Mouse (Mus musculus): ENCODE results near the gene Srrm4.

The Srrm4 gene

DNA sequence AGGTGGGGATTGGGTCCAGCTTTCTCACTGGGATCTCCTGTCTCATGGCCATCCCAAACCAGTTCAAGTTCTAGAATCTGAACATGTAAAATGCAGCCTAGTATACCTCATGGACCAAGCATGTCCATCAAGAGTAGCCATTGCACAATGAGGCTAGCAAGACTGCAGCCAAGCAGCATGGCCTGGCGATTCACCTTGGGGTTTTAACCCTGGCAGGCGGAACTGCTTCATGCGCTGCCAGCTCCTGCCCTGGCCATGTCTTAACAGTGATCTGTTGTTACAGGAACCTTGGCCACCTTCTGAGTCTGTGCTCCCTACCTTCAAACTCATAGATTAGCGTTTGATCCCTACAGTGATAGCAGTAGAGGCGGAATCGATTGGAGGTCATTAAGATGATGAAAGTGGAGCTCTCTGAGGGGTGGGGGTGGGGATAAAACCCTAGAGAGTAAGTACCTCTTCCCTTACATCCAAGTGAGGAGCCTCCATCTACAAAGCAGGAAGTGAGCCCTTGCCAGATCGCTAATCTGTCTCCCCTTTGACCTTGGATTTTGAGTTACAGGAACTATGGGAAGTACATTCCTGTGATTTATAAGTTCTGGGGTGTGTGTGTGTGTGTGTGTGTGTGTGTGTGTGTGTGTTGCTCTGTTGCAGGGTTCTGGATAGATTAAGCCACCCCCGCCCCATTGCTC is 191.4 kb downstream of the Srrm4 start:
- no peak for DNase-seq

DNA sequence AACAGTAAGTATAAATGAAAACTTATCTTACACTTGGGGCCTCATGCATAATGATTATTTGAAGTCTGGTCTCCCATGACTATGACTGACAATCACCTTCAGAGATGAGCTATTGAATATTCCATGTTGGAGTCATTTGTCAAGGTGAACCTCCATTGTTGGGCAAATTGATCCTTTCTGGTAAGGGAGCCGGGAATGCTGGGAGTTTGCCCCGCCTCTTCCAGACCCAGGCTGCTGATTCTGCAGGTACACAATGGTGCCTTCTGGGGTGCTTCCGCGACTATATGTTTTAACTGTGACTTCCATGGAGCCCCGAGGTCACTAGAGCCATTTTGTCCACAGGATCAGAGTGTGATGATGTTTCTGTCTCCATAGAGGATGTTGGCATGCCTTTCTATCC is 195.5 kb downstream of the Srrm4 start:
- DNase-seq, result no peak

DNA sequence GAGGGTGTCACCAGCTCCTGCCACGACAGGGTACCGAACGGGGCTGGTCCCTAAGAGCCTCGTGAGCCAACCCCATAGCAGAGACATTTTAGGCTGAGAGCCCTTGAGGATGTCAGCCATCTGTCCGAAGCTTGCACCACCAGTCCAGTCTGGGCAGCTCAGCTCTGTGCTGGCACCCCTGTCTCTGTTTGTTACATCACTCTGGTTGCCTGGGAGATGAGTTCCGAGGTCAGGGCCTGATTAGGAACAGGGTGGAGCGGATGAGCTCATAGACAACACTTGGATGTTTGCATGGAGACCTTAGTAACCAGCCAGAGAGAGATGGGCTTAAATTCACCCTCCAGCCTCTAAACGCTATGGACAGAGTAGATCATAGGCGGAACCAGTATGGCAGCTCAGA is 199.0 kb downstream of the Srrm4 start:
- DNase-seq, result no peak

DNA sequence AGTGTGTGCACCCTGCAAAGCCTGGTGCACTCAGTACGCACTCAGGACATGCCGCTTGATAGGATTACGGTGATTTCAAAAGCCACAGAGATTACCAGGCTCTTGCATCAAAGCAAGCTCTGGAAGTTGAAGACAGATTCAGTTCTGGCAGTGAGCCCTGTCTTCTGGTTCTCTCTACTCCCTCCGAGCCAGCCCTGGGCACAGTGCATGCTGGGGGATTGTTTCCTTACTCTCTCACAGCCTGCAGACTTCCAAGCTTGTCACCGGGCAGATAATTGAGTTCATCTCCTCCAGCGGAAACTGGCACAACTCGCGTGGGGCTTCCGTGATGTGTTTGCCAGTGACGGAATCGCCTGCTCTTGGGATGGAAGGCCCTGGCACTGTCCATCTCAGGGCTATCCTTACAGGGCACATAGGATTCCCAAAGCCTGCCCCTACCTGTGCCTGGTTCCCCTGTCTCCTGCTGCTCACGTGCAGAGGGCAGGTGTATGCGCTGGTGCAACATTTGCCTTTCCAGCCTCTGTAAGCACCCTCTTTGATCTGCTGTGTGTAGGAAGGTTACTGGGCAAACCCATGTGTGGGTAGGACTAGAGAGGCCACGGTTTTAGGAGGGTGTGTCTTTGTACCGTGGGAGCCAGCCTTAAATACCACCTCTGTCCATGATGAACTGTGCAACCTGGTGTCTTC is 201.6 kb downstream of the Srrm4 start:
- no peak for DNase-seq

DNA sequence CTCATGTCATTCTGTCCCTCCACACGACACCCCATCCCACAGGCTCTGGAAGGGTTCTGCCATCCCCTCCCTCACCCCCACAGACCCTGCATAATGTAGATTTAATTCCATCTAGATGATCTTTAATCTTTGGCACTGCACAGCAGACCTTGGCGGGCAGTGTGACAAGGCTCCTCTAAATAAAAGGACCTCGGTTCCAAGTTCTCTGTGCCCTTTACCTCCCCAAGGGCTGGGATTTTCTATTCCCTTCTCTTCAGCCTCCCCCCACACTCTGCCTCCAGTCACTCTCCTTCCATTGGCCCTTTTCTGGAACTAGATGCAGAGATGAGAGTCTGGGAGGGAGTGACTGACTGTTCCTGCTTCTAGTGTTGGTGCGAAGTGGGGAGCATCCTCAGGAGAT is 202.3 kb downstream of the Srrm4 start:
- no peak for DNase-seq

All from thymus, adult 18-20 months (tissue).